Mouse (Mus musculus) heart, postnatal 10 days (tissue): ENCODE data around the gene Slc6a17. TPM values are rescaled to one million over a fixed set of nuclear protein-coding genes. Genes with fewer than 3 reads are reported as not detected.
A peak's percentile ranks its signal among the peaks of the same experiment; 100 is the strongest.

Source experiments
- DNase-seq, 2 experiments: peaks; one replicate each; pipeline ENCODE4 v3.0.0; 2021
- intact Hi-C: fragments of 180-260 bp; cut with DNase I; formaldehyde crosslinking; loops from one replicate; pipeline ENCODE4 v1.15.1; 2025
- total RNA-seq, 2 experiments: library from RNA; stranded (reverse); gene quantifications; 2 replicates each; pipeline ENCODE4 v1.2.3; 2021

Slc6a17 gene
- 1 to 10 TPM; 1.3 to 1.4 TPM for total RNA-seq

DNA sequence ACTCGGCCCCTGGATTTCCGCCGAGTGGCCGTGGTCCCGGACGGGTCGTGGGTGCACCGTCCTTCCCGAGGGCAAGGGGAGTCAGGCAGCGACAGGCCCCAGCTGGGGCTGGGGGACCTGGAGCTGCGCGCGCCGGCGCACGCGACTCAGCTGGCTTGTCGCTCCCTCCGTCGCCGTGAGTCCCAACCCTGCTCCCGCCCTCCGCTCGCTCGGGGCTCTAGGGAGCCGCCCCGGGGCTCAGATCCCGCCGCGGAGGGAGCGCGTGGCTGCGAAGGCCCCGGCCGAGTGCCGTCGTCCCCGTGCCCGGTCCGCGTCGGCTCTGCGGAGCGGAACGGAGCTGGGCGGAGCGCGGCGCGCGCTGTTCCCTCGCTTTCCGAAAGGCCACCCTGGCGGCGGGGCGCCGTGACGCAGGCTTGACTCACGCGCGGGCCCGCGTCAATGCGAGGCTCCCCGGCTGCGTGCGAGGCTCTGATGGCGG lies at the start of gene Slc6a17:
Gene Slc6a17 (minus strand): TSS at position 388 of the 478 bp plus-strand sequence.
- intact Hi-C loops, result no loop called here
- DNase-seq, result peak; percentile 34 to 40

DNA sequence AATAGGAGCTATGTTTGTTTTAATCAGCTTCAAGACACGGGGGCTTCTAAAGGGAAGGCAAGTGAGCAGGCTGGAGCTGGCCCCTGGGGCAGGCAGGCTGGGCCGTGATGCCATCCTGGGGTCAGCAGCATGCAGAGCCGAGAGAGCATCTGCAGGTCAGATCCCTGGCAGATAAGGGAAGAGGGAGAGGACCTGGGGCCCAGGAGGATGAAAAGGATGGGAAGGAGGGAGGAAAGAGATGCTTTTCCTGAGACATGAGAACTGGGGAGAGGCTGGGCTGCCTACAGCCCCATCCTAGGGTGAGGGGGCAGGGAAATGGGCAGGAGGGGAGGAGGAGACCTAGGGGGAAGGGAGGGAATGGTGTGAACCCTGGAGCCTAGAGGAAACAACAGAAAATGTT lies 47.5 kb upstream of the Slc6a17 start:
- DNase-seq, result no peak
- intact Hi-C loops, result no loop called here

DNA sequence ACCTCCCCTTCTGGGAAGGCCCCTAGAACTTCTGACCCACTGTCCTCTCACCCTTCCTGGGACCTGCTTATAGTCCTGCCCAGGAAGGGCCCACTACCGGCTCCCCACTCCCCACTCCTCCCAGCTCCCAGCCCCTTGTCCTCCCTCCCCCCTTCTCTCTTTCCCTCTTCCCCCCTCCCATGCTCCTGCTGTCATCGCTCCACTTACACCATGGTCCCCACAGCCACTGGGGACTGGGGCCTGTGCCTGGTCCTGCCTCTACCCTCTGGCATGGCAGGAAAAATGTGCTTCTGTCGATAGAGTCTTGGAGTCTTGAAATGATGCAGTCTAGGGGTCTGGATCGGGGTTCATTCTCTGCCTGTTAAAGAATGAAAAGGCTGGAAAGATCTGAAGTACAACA lies 46.1 kb upstream of the Slc6a17 start:
- intact Hi-C loops, result loop anchor here (5.0 kb wide), 1 partner anchor 303 kb away; no protein-coding TSS in a partner anchor
- no peak for DNase-seq

DNA sequence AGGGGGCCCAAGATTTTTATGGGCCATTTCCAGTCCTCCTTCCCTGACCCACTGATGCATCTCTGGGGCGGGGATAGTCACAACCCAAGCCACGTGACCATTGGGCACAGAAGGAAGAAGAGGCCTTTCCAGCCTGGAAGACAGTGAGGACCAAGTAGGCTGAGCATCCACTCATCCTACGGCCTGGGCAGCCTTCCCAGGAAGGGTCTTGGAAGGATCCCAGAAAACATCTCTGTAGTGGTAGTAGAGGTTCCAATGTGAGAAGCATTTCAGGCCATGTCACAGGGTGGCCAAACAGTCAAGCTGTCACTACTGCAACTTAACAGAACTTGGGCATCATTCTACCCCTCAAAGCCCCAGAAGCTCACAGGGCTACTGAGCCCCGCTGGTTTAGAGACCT lies 44.8 kb upstream of the Slc6a17 start:
- DNase-seq, result no peak
- intact Hi-C loops, result loop anchor here (5.0 kb wide), 1 partner anchor 305 kb away; no protein-coding TSS in a partner anchor

DNA sequence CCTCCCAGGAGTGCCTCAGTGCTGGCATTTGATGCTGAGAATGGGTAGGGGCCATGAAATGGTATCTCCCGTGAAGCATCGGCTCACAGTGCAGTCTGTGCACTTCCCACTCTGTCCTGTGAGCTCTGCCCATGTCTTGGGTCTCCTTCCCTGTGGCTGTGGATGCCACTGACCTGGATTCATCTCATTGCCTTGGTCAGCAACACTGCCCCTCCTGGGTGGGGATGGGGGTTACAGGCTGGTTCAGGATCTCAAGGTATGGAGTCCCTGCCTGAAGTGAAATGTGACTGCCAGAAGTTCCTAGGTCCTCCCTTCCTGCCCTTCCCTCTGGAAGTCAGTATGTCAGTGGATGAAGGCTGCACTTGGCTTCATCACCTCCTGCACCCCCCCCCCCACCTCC lies 44.3 kb upstream of the Slc6a17 start:
- no peak for DNase-seq
- intact Hi-C loops, result loop anchor here (5.0 kb wide), 1 partner anchor 305 kb away; no protein-coding TSS in a partner anchor

DNA sequence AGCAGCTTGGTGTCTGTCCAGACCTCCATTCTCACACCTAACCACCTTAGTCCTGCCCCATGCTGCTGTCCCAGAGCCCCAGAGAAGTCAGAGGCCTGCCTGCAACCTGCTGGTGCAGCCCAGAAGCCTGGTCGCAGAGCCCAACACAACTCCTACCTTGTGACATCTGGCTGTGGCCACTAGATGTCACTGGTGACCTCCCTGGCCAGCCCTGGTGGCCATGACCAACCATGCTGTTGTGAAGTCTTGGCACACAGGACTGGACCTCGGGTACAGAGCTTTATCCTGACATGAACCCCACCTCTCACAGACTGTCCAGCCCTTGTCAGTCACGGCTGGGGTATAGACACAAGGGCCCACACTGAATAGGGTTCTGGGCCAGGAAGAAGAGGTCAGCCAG lies 41.4 kb upstream of the Slc6a17 start:
- intact Hi-C loops, result loop anchor here (1.0 to 5.0 kb wide), 3 partner anchors 20 to 358 kb away; no protein-coding TSS in a partner anchor
- peak; percentile 87 to 89 for DNase-seq

DNA sequence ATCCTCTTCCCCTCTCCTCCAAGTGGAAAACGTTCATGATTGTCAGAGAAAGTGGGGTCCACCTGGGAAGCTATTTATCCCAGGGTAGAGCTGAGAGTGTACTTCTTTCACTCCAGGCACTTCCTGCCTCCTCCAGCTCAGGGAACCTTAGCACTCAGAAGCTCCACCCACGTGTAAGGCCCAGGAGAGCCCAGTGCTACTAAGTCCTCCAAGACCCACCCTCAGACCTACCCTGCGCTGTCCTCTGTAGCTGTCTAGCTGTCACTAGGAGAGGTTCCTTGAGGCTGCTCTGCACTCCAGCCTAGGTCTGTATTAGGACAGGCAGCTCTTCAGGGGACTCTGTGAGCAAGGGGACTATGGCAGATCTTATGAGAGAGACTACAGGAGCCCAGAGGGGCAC lies 40.9 kb upstream of the Slc6a17 start:
- no peak for DNase-seq
- intact Hi-C loops, result loop anchor here (1.0 to 5.0 kb wide), 3 partner anchors 21 to 359 kb away; no protein-coding TSS in a partner anchor

DNA sequence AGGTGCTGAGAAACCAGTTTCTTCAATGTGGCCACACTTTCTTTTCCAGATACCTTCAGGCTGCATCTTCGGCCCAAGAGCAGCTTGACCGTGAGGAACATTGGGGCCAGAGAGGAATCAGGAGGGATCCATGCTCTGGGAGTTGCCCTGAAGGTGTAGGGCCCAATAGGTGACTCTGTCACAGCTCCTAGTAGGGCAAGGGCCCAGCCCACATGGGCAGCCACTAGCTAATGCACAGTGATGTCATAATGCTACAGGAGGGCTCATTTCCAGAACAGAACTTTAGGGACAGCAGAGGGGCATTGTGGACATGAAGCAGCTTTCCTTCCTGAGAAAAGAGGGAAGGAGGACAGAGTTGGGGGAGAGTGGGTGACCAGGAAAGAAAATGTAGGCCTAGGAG lies 37.0 kb upstream of the Slc6a17 start, which contains the start of gene Ubl4b:
Gene Ubl4b (minus strand): TSS at position 232 of the 400 bp plus-strand sequence.
- intact Hi-C loops, result loop anchor here (5.0 kb wide), 1 partner anchor 362 kb away; no protein-coding TSS in a partner anchor
- no peak for DNase-seq

DNA sequence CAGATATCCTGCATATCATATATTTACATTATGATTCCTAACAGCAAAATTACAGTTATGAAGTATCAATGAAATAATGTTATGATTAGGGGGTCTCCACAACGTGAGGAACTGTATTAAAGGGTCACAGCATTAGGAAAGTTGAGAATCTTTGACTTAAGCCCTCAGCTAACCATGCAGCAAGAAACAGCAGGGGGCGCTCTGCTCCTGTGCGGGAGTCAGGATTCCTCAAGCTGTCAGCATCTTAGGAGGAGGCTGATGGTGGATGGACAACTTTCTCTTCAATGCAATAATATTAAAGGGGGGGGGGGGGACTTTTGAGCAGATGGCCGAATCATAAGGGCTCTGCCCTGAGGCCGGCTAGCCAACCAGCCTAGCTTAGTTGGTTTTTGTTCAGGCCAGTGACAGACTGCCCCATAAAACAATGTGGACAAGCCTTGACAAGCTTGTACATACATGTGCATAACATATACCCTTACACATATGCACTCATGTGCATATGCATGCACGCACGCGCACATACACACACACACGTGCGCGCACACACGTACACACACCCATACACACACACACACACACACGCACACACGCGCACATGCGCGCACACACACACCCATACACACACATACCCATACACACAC lies 32.7 kb upstream of the Slc6a17 start:
- peak; percentile 48 to 77 for DNase-seq
- intact Hi-C loops, result loop anchor here (2.0 kb wide), 1 partner anchor 62 kb away; no protein-coding TSS in a partner anchor

DNA sequence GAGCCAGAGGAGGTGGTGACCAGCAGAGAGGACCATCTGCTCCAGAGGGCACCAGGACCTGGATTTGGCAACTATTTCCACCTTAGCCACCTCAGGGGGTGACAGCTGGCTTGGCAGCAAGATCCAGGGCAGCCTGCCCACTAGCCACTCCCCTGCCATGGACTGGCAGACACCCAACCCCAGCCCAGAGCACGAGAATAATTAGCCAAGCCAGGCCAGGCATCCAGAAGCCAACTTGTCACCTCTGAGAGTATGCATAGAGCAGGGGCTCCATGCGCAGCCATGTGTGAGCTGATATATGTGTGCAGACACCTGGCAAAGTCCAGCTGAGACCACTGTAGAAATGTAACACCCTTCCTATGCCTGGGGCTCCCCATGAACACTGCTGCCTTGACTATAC lies 29.1 kb upstream of the Slc6a17 start:
- DNase-seq, result peak; percentile 70 to 74
- intact Hi-C loops, result no loop called here

DNA sequence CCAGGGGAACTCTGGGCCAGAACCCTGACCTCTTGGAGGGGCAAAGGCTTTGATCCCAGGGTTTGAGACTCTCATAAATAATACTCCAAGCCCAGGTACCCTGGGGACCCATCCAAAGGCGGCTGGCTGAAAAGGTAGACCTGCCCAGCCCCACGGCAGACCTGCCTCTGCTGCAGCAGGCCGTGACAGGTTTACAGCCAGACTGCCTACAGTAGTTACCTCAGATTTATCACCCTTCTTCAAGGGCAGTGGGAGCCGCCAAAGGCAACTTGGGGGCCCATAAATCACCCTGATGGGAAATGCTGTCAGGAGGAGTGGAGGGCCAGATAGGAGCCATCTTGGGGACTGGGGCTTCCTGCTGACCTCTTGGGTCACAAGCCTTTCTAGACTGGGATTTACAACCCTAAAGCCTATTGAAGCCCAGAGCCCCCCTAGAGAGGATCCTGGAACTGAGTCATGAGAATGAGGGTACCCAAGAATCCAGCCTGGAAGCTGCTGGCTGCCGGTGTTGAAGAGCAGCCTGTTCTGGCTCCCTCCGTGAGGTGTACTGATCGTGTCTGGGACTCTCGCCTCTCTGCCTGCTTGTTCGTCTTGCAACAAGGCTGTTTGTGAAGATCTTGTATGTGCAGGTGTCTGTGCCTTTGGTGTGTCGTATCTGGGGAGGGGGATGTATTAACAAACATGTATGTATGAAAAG lies 28.0 kb upstream of the Slc6a17 start:
- intact Hi-C loops, result no loop called here
- DNase-seq, result no peak

DNA sequence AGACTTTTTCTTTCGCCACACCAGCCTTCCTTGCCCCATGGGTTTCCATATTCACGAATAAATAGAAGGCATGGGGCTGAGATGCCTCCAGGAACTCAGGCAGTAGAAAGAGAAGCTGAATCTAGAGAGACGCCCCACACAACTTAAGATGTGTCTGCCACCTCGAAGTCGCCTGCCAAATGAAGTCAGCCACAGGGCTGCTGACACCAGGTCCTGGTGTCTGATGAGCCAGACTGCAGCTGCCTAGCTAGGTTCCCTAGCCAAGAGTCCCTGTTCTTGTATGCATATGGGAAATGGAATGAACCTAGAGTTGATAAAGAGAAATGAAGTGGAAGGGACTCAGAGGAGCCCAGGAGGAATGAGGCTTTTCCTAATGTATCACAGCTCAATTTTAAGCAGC lies 27.5 kb upstream of the Slc6a17 start:
- DNase-seq, result no peak
- intact Hi-C loops, result no loop called here

DNA sequence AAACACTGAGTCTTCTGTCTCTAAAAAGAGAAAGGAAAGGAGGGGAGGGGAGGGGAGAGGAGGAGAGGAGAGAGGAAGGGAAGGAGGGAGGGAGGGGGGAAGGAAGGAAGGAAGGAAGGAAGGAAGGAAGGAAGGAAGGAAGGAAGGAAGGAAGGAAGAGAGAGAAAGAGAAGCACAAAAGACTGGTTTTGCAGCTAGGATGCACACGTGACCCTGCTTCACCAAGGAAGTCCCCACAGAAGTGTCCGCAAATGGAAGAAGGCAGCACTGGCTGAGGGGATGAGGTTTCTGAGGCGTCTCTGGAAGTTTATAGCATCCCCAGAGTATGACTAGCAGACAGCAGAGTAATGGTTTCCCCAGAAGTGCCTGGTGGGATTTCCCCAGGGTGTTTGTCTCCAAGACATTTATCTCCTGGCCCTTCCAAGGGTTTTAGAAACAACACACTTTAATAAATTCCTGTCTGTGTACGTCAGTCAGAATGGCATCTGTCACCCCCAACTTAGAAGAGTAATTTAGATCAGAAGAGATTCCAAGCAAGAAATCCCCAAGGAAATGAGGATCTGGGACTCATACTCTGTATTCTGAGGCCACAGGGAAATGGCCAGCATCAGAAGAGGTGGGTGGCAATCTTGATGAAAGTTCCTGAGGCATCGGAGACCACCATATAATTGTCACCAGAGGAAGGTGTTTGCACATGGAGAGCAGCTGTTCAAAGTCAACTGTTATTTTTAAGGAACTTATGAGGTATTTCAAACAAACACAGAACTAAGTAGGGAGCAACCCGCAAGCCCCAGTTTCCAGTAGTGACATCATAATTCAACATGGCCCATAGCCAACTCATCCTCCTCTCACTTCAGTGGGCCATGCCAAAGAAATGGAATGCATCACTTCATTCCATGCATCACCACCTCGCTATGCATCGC lies 25.6 kb upstream of the Slc6a17 start:
- no peak for DNase-seq
- intact Hi-C loops, result no loop called here

DNA sequence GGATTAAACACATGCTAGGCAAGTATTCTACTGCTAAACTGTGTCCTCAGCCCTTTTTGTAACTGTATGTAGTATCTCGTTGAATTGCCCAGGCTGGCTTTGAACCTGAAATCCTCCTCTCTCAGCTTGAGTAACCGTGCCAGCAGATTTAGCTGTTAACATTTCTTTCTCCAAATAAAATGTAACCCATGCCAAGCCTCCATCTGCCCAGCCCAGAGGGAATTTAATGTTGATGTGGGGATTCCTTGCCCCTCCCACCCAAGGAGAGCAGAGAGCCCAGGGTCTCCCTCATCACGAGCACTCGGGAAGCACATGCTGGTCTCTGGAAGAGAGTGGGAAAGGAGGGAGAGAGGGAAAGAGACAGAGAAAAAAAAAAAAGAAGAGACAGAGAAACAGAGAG lies 24.8 kb upstream of the Slc6a17 start:
- intact Hi-C loops, result no loop called here
- DNase-seq, result no peak

DNA sequence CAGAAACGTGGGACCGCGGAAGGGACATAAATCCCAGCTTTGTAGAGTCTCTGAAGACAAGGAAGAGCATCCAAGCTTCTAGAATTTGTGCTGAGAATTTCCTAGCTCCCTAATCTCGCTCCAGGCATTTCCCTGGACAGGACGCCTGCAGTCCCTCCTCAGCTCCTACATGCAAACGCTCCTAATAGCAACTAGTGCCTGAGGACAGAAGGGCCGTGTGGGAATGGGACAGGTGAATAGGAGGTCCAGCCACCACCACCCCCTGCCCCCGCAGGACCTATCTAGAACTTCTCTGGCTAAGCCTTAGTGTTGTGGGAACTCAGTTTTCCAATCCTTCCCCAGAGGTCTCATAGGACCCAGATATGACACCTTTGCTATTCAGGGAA lies 19.7 kb upstream of the Slc6a17 start:
- intact Hi-C loops, result no loop called here
- DNase-seq, result no peak

DNA sequence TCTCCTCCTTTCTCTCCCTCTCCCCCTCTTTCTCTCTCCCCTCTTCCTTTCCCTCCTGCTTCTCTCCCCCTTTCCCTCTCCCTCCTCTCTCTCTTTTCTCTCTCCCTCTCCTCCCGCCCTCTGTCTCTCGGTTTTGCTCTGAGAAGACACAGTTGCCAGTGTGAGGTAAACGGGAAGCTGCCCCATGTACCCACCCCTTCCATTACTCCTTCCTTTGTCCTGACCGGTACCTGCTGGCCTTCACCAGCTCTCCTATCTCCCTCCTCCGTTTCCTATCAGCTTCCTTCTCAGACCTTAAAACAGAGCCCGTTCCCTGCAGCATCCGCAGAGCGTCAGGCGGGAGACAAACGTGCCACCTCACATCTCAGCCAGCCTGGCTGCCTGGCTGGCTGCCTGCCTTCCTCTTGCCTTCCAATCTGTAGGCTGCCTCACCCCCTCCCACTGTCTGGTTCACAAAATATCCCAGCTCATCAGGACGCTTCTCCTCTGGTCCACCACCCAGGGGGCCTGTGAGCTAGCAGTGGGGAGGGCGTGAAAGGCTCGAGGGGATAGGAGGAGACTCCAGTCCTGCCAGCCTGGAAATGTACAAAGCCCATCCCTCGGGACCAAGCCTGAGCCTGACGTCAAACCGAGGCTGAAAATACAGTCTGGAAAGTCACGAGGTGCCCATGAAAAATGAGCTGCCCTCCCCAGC lies 19.1 kb upstream of the Slc6a17 start:
- DNase-seq, result peak in 1 of 2 experiments; percentile 33

DNA sequence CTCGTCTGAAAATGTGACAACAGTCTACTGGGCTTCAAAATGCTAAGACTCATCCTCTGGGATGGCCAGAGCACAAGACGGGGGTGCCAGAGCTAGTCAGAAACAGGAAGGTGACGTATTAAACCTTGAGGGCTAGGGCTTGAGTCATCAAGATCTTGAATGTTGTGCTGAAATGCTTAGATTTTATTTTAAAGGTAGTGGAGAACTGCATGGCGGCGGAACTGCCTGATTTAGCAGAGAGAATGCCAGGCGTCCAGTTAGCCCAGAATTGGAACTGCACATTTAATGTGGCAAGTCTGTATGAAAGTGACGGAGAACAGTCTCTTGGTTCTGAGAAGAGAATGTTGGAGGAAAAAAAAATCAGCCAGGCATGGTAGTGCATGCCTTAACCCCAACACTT lies 17.1 kb upstream of the Slc6a17 start:
- DNase-seq, result no peak
- intact Hi-C loops, result no loop called here

More for the DNA sequence above, 19.1 kb upstream of the Slc6a17 start:
- intact Hi-C loops, result no loop called here

DNA sequence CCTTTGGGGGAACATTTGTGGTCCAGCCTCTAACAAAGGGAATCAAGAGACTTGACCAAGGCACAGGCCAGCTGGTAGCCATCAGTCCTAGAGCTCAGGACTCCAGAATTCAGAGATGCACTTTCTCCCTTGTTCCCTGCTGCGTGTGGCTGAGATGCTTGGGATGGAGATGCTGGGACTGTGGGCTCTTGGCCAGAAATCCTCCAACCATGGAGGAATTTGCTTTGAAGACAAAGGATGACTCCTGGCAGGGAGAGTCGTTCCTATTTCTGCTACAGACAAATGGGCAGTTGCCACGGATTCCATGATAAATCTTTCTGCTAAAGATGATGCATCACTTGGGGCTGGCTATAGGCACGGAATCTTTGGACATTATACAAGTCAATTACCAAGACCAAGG lies 15.7 kb upstream of the Slc6a17 start:
- no peak for DNase-seq

DNA sequence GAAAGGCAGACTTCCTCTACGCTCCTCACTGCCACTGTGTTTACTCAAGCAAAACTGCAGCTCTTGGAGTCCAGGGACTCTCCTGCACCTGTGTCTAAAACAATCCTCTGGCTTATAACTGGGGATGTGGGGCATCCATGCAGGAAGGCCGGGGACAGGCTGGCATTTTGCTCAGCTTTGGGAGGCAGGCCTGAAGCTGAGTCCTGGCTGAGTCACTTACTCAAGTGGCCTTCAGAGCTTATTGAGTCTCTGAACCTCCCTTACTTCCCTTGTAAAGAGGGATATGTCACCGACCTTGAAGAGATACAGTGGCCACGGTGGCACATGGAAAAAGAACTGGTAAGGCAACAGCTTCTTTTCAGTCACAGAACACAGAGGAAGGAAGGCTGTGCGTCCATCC lies 12.8 kb upstream of the Slc6a17 start:
- no peak for DNase-seq
- intact Hi-C loops, result no loop called here

More for the DNA sequence above, 15.7 kb upstream of the Slc6a17 start:
- intact Hi-C loops, result no loop called here

DNA sequence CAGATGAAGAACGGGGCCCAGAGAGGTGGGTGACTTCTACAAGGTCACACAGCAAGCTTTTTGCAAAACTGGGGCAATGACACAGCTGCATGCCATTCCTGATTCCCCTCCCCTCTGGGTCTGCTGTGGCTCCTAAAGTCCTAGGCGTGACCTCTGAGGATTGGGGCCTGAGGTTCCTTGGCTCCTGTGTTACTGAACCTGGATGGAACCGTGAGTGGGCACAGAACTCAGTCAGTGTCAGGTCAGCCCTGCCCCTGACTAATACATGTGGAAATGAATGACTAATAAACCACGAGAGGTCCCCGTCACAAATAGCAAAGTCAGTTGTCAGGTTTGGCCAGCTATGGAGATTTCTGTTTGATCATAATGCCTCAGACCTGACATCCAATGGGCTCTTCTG lies 11.4 kb upstream of the Slc6a17 start:
- intact Hi-C loops, result no loop called here

More for the DNA sequence above, 11.4 kb upstream of the Slc6a17 start:
- DNase-seq, result no peak
